Mouse (Mus musculus): Measurements from ENCODE around the gene Zfp653. TPM values are rescaled to one million over a fixed set of nuclear protein-coding genes. Genes with fewer than 3 reads are reported as not detected.

Gene Zfp653
- total RNA-seq, 4 experiments from 2014 or later = 3.2 to 5.8 (median 4.1) TPM

- no peak for DNase-seq (ENCODE audit: low spot score in 2 of 2)
Observed at GRCm38 (mm10) chr9:22069881-22070553, 1.2 kb downstream of the Zfp653 start.

- no peak for DNase-seq (ENCODE audit: low spot score in 2 of 2)
Observed at GRCm38 (mm10) chr9:22067195-22067594, 4.0 kb downstream of the Zfp653 start.

- DNase-seq (ENCODE audit: low spot score in 2 of 2) = no peak
Observed at GRCm38 (mm10) chr9:22066433-22066832, 4.7 kb downstream of the Zfp653 start.

DNA sequence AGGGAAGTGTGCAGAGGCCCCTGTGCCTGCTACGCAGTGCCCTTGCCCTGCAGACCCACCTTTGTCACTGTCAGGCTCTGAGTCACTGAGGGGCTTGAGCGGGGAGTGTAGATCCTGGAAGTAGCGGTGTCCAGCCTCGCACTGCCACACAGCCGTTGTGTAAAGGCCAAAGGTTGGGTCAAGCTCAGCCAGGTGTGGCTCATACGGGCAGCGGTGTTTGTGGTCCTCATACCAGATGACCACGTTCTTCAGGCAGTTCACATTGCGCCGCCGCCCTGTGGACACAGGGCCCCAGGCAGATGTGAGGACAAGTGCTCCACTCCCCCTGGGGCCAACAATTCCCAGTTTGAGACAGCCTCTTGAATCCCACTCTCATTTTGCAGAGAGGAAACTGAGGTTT is 5.5 kb downstream of the Zfp653 start:
- DNase-seq (ENCODE audit: low spot score in 2 of 2) = no peak

GRCm38 (mm10) chr9:22064341-22064740 is 6.8 kb downstream of the Zfp653 start:
- DNase-seq (ENCODE audit: low spot score in 2 of 2) = no peak

GRCm38 (mm10) chr9:22061339-22061738 is 9.8 kb downstream of the Zfp653 start:
- DNase-seq (ENCODE audit: low spot score in 2 of 2) = no peak

- no peak for DNase-seq (ENCODE audit: low spot score in 2 of 2)
Observed at GRCm38 (mm10) chr9:22058011-22058424, 13.2 kb downstream of the Zfp653 start.

GRCm38 (mm10) chr9:22057031-22057517 is 14.1 kb downstream of the Zfp653 start:
- no peak for DNase-seq (ENCODE audit: low spot score in 2 of 2)

DNA sequence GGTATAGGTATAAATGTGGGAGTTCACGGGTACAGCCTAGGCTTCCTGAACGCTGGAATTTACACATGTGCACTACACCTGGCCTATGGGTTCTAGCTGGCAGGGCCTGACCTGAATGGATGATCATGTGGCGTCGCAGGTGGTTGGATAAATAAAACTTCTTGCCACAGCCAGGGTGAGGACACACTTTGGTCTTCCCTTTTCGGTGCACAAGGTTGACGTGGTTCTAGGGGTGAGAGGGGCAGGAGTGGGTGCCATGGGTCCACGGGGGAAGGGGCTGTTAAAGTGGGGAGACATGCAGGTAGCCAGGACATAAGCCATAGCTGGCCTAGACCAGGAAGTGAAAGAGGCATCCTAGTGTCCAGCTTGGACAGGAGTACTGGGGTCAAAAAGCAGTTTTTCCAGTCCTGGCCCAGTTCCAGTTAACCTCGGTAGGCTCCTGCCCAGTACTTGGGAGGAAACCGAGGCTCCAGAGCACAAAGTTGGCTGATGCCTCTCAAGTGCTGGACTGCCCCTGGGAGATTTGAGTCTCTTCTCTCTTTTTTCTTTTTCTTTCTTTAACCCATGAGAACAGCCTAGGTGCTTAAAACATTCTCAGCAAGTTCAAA is 14.8 kb downstream of the Zfp653 start:
- DNase-seq (ENCODE audit: low spot score in 2 of 2) = no peak

- DNase-seq (ENCODE audit: low spot score in 2 of 2) = no peak
Observed at GRCm38 (mm10) chr9:22055713-22056112, 15.5 kb downstream of the Zfp653 start.

- no peak for DNase-seq (ENCODE audit: low spot score in 2 of 2)
Observed at GRCm38 (mm10) chr9:22054411-22055076, 16.6 kb downstream of the Zfp653 start.

DNA sequence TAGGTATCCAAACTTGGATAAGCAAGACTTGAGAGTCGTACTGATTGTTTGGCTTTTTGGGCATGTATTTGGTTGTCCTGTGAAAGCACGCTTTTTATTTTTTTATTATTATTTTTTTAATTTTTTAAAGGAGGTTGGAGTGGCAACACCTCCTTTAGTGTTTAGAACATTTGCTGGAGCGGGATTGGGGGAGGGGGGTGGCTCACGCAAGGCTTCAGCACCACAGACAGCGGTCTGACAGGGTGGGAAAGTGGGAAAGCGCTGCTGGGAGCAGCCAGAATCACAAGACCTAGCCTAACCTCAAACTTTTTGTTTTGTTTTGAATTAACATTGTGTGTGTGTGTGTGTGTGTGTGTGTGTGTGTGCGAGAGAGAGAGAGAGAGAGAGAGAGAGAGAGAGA is 17.5 kb downstream of the Zfp653 start:
- DNase-seq (ENCODE audit: low spot score in 2 of 2) = no peak

GRCm38 (mm10) chr9:22051958-22052254 is 19.3 kb downstream of the Zfp653 start, which contains the start of gene Elavl3:
Gene Elavl3, minus strand, starts transcription at chr9:22052023.
- DNase-seq (ENCODE audit: low spot score in 2 of 2) = no peak

DNA sequence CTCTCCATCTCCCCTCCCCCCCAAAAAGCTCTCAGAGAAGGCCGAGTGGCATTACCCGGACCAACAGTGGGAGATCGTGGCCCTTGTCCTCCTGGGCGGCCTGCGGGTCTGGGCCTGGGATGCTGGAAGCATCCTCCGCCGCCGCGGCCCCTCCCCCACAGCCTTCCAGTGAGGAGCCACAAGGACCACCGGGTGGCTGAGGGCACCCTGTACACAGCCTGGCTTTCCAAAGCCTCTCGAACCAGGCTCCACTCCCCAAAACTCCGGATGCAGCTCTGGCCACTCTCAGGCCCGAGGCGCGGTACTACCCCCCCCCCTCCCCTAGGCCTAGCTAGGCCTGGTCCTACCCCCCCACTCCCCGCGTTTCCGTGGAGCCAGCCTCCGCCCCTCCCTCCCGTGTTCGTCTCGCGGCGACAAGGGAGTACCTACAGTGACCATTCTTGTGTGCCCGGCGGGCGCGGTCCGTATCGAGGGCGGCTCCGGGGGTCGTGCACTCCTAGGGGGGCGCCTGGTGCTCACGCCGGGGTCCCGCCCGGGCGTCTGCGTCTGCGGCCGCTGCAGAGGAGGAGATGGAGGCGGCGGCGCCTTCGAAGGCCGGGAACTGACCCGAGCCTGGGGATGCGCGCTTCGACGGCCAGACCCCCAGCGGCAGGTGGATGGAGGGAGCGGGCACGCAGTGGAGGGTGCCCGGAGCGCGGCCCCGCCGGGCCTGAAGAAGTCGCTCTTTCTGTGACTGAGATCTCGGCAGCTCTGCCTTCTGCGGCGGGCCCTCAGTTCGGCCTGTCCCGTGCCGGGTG is 19.8 kb downstream of the Zfp653 start:
- DNase-seq (ENCODE audit: low spot score in 2 of 2) = no peak

DNA sequence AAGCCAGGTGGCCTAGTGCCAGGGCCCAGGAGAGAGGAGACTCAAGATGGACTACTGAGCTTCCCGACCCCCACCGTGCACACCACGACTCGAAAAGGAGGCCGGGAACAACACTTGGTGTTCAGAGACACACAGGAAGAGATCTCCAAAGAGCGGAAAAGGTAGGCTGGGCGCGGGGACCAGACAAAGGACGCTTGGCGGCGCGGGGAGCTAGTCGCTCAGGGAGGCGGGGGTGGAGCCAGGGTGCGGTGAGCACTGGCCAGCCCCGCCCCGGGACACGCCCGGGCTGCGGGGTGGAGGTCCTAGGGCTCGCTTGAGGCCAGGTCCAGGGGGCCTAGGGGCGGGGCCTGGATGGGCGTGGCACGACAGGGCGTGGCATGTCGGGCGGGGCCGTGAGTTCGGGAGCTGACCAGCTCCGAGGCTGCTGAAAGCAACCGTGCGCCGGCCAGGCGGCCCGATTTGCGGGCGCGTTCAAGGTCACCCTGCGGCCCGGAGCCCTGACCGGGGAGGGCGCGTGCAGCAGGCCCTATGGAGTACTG is 20.8 kb downstream of the Zfp653 start:
- no peak for DNase-seq (ENCODE audit: low spot score in 2 of 2)

DNA sequence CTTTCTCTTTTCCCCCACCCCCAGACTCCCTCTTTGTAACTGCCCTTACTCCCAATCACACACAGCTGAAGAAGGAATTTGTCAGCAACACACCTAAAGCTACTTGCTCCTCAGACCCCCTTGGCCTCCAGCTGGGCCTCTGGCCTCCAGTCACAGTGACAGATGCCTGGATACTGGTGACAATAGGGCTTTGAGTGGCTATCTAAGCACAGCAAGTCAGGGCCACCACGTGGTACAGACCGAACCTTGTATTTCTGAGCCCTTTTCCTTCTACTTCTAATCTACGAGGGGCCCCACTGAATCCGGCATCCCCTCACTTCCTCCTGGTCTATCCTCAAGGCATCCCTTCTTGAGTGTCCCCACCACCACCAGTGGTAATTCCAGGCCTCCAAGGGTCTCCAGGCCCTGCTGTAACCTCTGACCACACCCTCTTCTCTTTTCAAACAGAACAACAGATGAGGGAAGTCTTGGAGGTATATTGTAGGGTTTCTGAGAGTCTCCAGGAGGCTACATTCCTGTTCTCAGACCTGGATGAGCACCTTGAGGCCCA is 21.4 kb downstream of the Zfp653 start:
- no peak for DNase-seq (ENCODE audit: low spot score in 2 of 2)

DNA sequence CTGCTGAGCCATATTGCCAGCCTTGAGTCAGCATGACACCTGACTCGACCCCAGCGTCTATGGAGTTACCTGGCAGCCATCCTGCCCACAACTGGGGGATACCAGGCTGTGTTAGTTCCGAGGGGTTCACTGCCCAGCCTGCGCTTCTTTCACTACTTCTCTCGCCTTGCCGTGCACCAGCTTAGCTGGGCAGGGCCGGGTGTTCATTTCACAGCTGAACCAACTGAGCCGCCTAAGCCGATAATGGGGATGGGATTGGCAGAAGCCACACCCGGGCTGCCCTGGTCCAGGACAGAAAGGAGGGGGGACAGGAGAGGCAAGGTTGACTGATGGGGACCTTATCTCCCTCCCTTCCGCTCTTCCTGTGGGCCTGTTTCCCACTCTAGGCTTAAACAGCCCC is 21.9 kb downstream of the Zfp653 start:
- no peak for DNase-seq (ENCODE audit: low spot score in 2 of 2)

DNA sequence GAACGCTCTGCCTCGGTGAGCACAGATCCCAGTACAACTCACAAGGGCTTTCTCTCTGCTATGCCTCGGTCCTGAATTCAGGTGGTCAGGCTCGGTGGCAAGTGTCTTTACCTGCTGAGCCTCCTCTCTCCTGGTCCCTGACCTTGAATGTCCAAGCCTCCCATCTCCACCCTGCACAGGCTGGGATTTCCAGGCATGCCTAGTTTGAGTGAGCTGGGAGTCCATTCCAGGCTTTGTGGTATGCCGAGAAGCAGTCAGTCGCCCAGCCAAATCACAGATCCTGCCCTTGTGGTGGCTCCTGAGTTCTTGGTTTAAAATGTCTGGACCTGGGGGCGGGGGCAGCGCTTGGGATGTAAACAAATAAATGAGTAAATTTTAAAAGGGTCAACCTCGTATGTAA is 23.8 kb downstream of the Zfp653 start:
- no peak for DNase-seq (ENCODE audit: low spot score in 2 of 2)

GRCm38 (mm10) chr9:22041832-22042231 is 29.3 kb downstream of the Zfp653 start:
- no peak for DNase-seq (ENCODE audit: low spot score in 2 of 2)

DNA sequence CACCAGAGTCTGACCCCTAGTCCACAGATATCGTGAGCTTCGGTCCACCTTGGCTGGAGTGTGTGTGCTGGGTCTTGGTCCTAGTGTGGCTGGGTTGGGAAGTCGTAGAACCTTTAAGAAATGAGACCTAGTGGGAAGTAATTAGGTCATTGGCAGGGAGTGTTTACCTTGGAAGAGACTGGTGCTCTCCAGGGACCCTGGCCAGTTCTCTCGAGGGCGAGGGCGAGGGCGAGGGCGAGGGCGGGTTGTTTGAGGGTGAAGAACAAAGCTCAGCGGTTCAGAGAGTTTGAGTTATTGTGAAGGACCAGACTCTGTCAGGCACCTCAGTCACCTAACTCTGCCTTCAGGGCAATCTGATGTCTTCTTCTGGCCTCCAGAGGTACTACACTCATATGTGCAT is 33.4 kb downstream of the Zfp653 start:
- DNase-seq (ENCODE audit: low spot score in 2 of 2) = no peak

GRCm38 (mm10) chr9:22035300-22036044 is 35.7 kb downstream of the Zfp653 start:
- DNase-seq (ENCODE audit: low spot score in 2 of 2) = no peak

Measured in gastrocnemius, adult 8-10 months (tissue).